Mouse (Mus musculus) embryo, embryonic 11.5 days (tissue): ENCODE data around the gene Mapkapk5.
"Not testable (repeated sequence)": the region's sequence is repeated elsewhere in the genome, so short reads cannot be mapped to it uniquely, and the experiment has no call there.

Source experiments
- DNase-seq: peaks from one replicate; pipeline ENCODE4 v3.0.0-alpha.2; 2012; ENCODE audit warnings: low read depth, low spot score

Gene Mapkapk5

GRCm38 (mm10) chr5:121564468-121564895 lies 18.8 kb upstream of the Mapkapk5 start:
- DNase-seq: peak; percentile 80

- no peak for DNase-seq
These were observed 16.7 kb upstream of the Mapkapk5 start for GRCm38 (mm10) chr5:121562436-121562835.

GRCm38 (mm10) chr5:121549196-121549595 lies 3.5 kb upstream of the Mapkapk5 start:
- DNase-seq: no peak

GRCm38 (mm10) chr5:121547084-121547483 lies 1.4 kb upstream of the Mapkapk5 start:
- no peak for DNase-seq

GRCm38 (mm10) chr5:121546530-121546895 lies 808 bp upstream of the Mapkapk5 start:
- DNase-seq: peak; percentile 45

- DNase-seq: no peak
These were observed 554 bp downstream of the Mapkapk5 start, which contains the start of the genes Adam1a and Gm42878 for GRCm38 (mm10) chr5:121544910-121545792. Gene Adam1a (minus strand): TSS chr5:121545482. Gene Gm42878 (minus strand): TSS chr5:121545482.

- DNase-seq: no peak
These were observed 2.3 kb downstream of the Mapkapk5 start for GRCm38 (mm10) chr5:121543370-121543769.

- no peak for DNase-seq
These were observed 4.5 kb downstream of the Mapkapk5 start for GRCm38 (mm10) chr5:121541235-121541634.

- DNase-seq: no peak
These were observed 5.6 kb downstream of the Mapkapk5 start for GRCm38 (mm10) chr5:121540066-121540465.

GRCm38 (mm10) chr5:121537588-121537987 lies 8.1 kb downstream of the Mapkapk5 start:
- no peak for DNase-seq

- DNase-seq: no peak
These were observed 8.7 kb downstream of the Mapkapk5 start for GRCm38 (mm10) chr5:121536921-121537555.

GRCm38 (mm10) chr5:121535116-121535515 lies 10.6 kb downstream of the Mapkapk5 start:
- no peak for DNase-seq

- DNase-seq: no peak
These were observed 11.2 kb downstream of the Mapkapk5 start for GRCm38 (mm10) chr5:121534521-121534920.

- DNase-seq: no peak
These were observed 18.7 kb downstream of the Mapkapk5 start for GRCm38 (mm10) chr5:121526961-121527360.

- no peak for DNase-seq
These were observed 19.2 kb downstream of the Mapkapk5 start for GRCm38 (mm10) chr5:121526526-121526925.

GRCm38 (mm10) chr5:121525774-121526450 lies 19.8 kb downstream of the Mapkapk5 start:
- no peak for DNase-seq

GRCm38 (mm10) chr5:121519758-121520157 lies 25.9 kb downstream of the Mapkapk5 start:
- not testable (repeated sequence) for DNase-seq

- DNase-seq: no peak
These were observed 26.7 kb downstream of the Mapkapk5 start for GRCm38 (mm10) chr5:121518983-121519382.

GRCm38 (mm10) chr5:121510009-121510408 lies 35.7 kb downstream of the Mapkapk5 start:
- no peak for DNase-seq

- no peak for DNase-seq
These were observed 38.9 kb downstream of the Mapkapk5 start for GRCm38 (mm10) chr5:121506846-121507245.

GRCm38 (mm10) chr5:121503231-121503630 lies 42.5 kb downstream of the Mapkapk5 start, which contains the start of gene Adam1b:
Gene Adam1b (minus strand): TSS chr5:121503435.
- DNase-seq: no peak

- DNase-seq: not testable (repeated sequence)
These were observed 44.2 kb downstream of the Mapkapk5 start for GRCm38 (mm10) chr5:121501424-121501996.
